In the genomic region with DNA sequence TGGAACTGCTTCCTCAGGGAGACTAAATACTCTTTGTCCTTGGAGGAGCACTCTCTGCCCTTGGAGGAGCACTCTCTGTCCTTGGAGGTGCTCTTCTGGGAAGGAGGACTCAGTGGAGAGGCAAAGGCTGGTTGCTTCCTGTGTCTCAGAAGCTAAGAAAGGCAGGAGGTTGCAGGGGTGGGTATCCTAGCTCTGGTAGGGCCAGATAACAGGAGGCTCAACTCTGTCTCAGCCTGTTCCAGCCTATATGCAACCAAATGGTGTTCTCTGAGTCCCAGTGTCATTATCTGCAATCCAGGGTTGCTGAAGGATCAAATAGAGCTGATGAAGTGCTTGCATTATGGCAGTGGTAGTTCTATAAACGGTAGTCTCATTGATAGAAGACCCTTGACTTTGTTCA, we compare ENCODE assay signal across 32 mouse cellular contexts. TPM values are rescaled to one million over a fixed set of nuclear protein-coding genes. Genes with fewer than 3 reads are reported as not detected.
DNase-seq lines count a peak whose midpoint lies in the region; ATAC-seq and TF ChIP-seq lines count a peak whose summit lies in the region.
"Had no signal": no experiment of that assay in that cellular context is flagged by ENCODE, and none has a peak within 500 bp of the region (broad histone marks: within the 10 kb centered on the region; RNA-seq: fewer than 3 reads in every experiment).

No protein-coding gene starts in this region.

- ATAC-seq in liver, embryonic 12.5 days, result peak; percentile 86
- ATAC-seq in liver, embryonic 15.5 days (ENCODE audit: insufficient read depth), result peak; percentile 65
- peak; percentile 72 for ATAC-seq in megakaryocyte progenitor cell, adult 5-6 weeks (replicated peaks; ENCODE audit: poor library complexity)
- ATAC-seq in monocyte, adult 5-6 weeks (replicated peaks; ENCODE audit: insufficient number of reproducible peaks, low FRiP score, low TSS enrichment, poor library complexity, severe bottlenecking), result no peak
- ATAC-seq: forebrain, embryonic 14.5 days; forebrain, postnatal 0 days; Patski had no signal

- peak; percentile 14 for DNase-seq in MEL-GATA-1-ER (ENCODE audit: extremely low read depth, low read depth)
- DNase-seq in left cerebral cortex, postnatal 14 days (ENCODE audit: low spot score in 2 of 2), result no peak
- no peak for DNase-seq in layer of hippocampus, postnatal 25 days (ENCODE audit: extremely low spot score in 1 of 2, low spot score in 1 of 2)
- DNase-seq in cerebellum, adult 2 months, result no peak
- DNase-seq: adrenal gland, postnatal 10 days; adrenal gland, postnatal 36 days; cerebellum, adult 11-12 months; cerebellum, adult 9-10 months; cerebellum, postnatal 14 days; forebrain, postnatal 0 days; gastrocnemius, adult 2 months; gastrocnemius, postnatal 14 days; heart, adult 11 months had no signal

- H3K4me2 ChIP-seq in liver, embryonic 12.5 days, result no peak overlapping the region
- H3K4me2 ChIP-seq in liver, embryonic 15.5 days, result no peak overlapping the region
- H3K4me2 ChIP-seq: heart, embryonic 11.5 days; hindbrain, embryonic 12.5 days; hindbrain, embryonic 15.5 days had no signal

- no peak for TF ChIP-seq CTCF in cerebellum, adult 2 months (IDR thresholded peaks at IDR 0.05; ENCODE audit: borderline replicate concordance, insufficient read depth, low read depth, low read length)

- WGBS in liver, embryonic 12.5 days (ENCODE audit: insufficient replicate concordance), result 40% methylated on average over 1 of the region's 1 CpGs
- 33% methylated on average over 1 of the region's 1 CpGs for WGBS in liver, embryonic 15.5 days (ENCODE audit: insufficient replicate concordance)
- WGBS in cerebellum, adult 2 months, result 97% methylated on average over 1 of the region's 1 CpGs

- H3K27me3 ChIP-seq in liver, embryonic 12.5 days (replicated peaks), result no peaks in the 10 kb centered on the region; the same call in 1 of the 2 replicates
- H3K27me3 ChIP-seq in liver, embryonic 15.5 days, result no peaks in the 10 kb centered on the region
- H3K27me3 ChIP-seq in cerebellum, adult 2 months (ENCODE audit: control insufficient read depth, insufficient read depth, low read length), result no peaks in the 10 kb centered on the region
- H3K27me3 ChIP-seq: hindbrain, embryonic 12.5 days; hindbrain, embryonic 15.5 days; Patski had no signal

- H3K27ac ChIP-seq in liver, embryonic 12.5 days, result no peak overlapping the region
- no peak overlapping the region for H3K27ac ChIP-seq in liver, embryonic 15.5 days (replicated peaks)
- no peak overlapping the region for H3K27ac ChIP-seq in cerebellum, adult 2 months (ENCODE audit: insufficient read depth, low read length)
- H3K27ac ChIP-seq: gastrocnemius, adult 2 months; hindbrain, embryonic 12.5 days; hindbrain, embryonic 15.5 days had no signal

- no peak for TF ChIP-seq POLR2A in cerebellum, adult 2 months (IDR thresholded peaks at IDR 0.05; ENCODE audit: borderline replicate concordance, insufficient read depth, low read length)

- peaks cover 5% of the 10 kb centered on the region; the same call in 1 of the 2 replicates for H3K4me1 ChIP-seq in liver, embryonic 12.5 days
- peaks cover 5% of the 10 kb centered on the region for H3K4me1 ChIP-seq in liver, embryonic 15.5 days (replicated peaks)
- no peaks in the 10 kb centered on the region for H3K4me1 ChIP-seq in cerebellum, adult 2 months (ENCODE audit: control insufficient read depth, insufficient read depth, low read length)
- H3K4me1 ChIP-seq: hindbrain, embryonic 15.5 days had no signal

- H3K9me3 ChIP-seq in liver, embryonic 12.5 days (replicated peaks), result no peaks in the 10 kb centered on the region
- H3K9me3 ChIP-seq in liver, embryonic 15.5 days (replicated peaks), result no peaks in the 10 kb centered on the region
- H3K9me3 ChIP-seq: hindbrain, embryonic 12.5 days; hindbrain, embryonic 15.5 days had no signal

- intact Hi-C loops in left cerebral cortex, postnatal 14 days (cut with DNase I), result no loop called here

- no peak overlapping the region for H3K9ac ChIP-seq in liver, embryonic 12.5 days
- no peak overlapping the region for H3K9ac ChIP-seq in liver, embryonic 15.5 days
- H3K9ac ChIP-seq: forebrain, postnatal 0 days; hindbrain, embryonic 12.5 days; hindbrain, embryonic 15.5 days had no signal

- no peaks in the 10 kb centered on the region for H3K36me3 ChIP-seq in liver, embryonic 12.5 days
- no peaks in the 10 kb centered on the region for H3K36me3 ChIP-seq in liver, embryonic 15.5 days (replicated peaks)
- H3K36me3 ChIP-seq: hindbrain, embryonic 12.5 days; hindbrain, embryonic 15.5 days had no signal

- no peak overlapping the region for H3K4me3 ChIP-seq in liver, embryonic 12.5 days
- H3K4me3 ChIP-seq in liver, embryonic 15.5 days (replicated peaks), result no peak overlapping the region
- no peak overlapping the region for H3K4me3 ChIP-seq in cerebellum, adult 2 months (replicated peaks; ENCODE audit: insufficient read depth, low read depth, low read length)
- H3K4me3 ChIP-seq: gastrocnemius, adult 2 months; hindbrain, embryonic 12.5 days; hindbrain, embryonic 15.5 days had no signal

RNA-seq across cellular contexts. Expression of a gene that starts 17.8 kb away (rescaled TPM):
- not detected in 2 replicates for polyA plus RNA-seq in liver, embryonic 12.5 days (2016; fragmentation: Nextera tagmentation; extraction: Ambion mirVana)
- not detected in 2 replicates for polyA plus RNA-seq in liver, embryonic 15.5 days (2015; fragmentation: Nextera tagmentation; extraction: Ambion mirVana)
- total RNA-seq in megakaryocyte progenitor cell, adult 5-6 weeks (2015), result not detected in 2 replicates
- total RNA-seq in megakaryocyte progenitor cell, adult 5-6 weeks (2017), result not detected in 2 replicates
- not detected for total RNA-seq in left cerebral cortex, postnatal 14 days (2021)
- not detected in 3 replicates for total RNA-seq in monocyte, adult 5-6 weeks (2017)
- not detected for total RNA-seq in layer of hippocampus, postnatal 25 days (2021)
- not detected in 2 replicates for polyA plus RNA-seq in cerebellum, adult 2 months (2012; rRNA removed)
- total RNA-seq: adrenal gland, adult 18-20 months; adrenal gland, postnatal 36 days; forebrain, postnatal 0 days; gastrocnemius, adult 2 months; gastrocnemius, postnatal 14 days; gastrocnemius, postnatal 4 days; heart, adult 8-10 months; heart, postnatal 25 days; hematopoietic stem cell, adult 5-6 weeks had no signal
- polyA plus RNA-seq: C2C12; forebrain, embryonic 11.5 days; forebrain, embryonic 14.5 days; forebrain, postnatal 0 days; frontal cortex, adult 2 months; heart, embryonic 11.5 days; heart, embryonic 14.5 days; heart, postnatal 0 days; hindbrain, embryonic 12.5 days; hindbrain, embryonic 15.5 days; Patski had no signal

RNA-seq across cellular contexts. Expression of a gene that starts 25.9 kb away (rescaled TPM):
- polyA plus RNA-seq in liver, embryonic 12.5 days (2016; fragmentation: Nextera tagmentation; extraction: Ambion mirVana), result 0.07 TPM in 1 of 2 replicates, not detected in the other
- polyA plus RNA-seq in liver, embryonic 15.5 days (2015; fragmentation: Nextera tagmentation; extraction: Ambion mirVana), result 0.03 and 0.05 TPM in 2 replicates
- not detected in 2 replicates for total RNA-seq in megakaryocyte progenitor cell, adult 5-6 weeks (2015)
- not detected in 2 replicates for total RNA-seq in megakaryocyte progenitor cell, adult 5-6 weeks (2017)
- 10 to 100 TPM; 11.7 to 14.0 TPM for total RNA-seq in left cerebral cortex, postnatal 14 days (2021)
- total RNA-seq in monocyte, adult 5-6 weeks (2017), result 0.11 TPM in 1 of 3 replicates, not detected in the others
- total RNA-seq in layer of hippocampus, postnatal 25 days (2021), result 10 to 100 TPM; 13.8 to 13.9 TPM
- 2.5 and 2.8 TPM in 2 replicates for polyA plus RNA-seq in cerebellum, adult 2 months (2012; rRNA removed)
- total RNA-seq: adrenal gland, adult 18-20 months; adrenal gland, postnatal 36 days; gastrocnemius, adult 2 months; gastrocnemius, postnatal 14 days; heart, postnatal 25 days; hematopoietic stem cell, adult 5-6 weeks had no signal
- polyA plus RNA-seq: C2C12; heart, embryonic 11.5 days; heart, postnatal 0 days; Patski had no signal

Comparison
In these comparisons a context has a peak if more than half of its experiments do, and no peak if none do; other contexts are left out.
1. RNA of a gene that starts 25.9 kb away (total RNA-seq): 11.7 to 14.0 TPM in left cerebral cortex, postnatal 14 days and 13.8 to 13.9 TPM in layer of hippocampus, postnatal 25 days; not detected in megakaryocyte progenitor cell, adult 5-6 weeks and 0.11 TPM in monocyte, adult 5-6 weeks; every median in the first group is over 10 times any median in the second.